Mouse (Mus musculus) thymus, adult 2 months (tissue): ENCODE data around the gene Cachd1.

Experiments
- CTCF ChIP-seq: fragments of 200-500 bp; IDR thresholded peaks from 2 replicates; pipeline ENCODE4 v1.5.1; 2012; ENCODE audit warnings: mild to moderate bottlenecking, control low read depth, low read length, moderate library complexity, borderline replicate concordance; ENCODE audit not compliant: control insufficient read depth, poor library complexity, insufficient read depth; ENCODE audit errors: extremely low read depth
- POLR2A ChIP-seq: fragments of 200-500 bp; IDR thresholded peaks from 2 replicates; pipeline ENCODE4 v1.6.1; 2012; ENCODE audit warnings: mild to moderate bottlenecking, low read length, control low read depth, moderate library complexity; ENCODE audit not compliant: control insufficient read depth, poor library complexity, insufficient read depth; ENCODE audit errors: extremely low read depth

DNA sequence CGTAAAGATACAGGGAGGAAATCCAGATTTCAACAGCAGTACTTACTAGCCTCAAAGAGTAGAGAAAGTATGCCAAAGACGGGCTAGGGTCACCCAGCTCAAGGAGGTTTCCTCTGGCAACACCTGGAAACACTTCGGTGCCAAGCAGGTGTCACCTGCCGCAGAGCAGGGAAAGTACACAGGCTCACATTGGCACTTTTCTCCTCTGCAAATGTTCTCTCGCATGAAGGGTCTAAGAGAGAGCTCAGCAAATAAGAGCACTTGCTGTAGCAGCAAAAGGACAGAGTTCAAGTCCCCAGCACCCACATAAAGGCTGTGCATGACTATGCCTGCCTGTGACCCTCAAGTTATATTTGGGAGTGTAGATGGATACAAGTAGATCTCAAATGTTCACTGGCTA is 16.1 kb upstream of the Cachd1 start:
- no peak for TF ChIP-seq POLR2A
- no peak for TF ChIP-seq CTCF
